Mouse (Mus musculus) spleen, adult 18-20 months (tissue): ENCODE measurements around the gene Palld.

Source experiments
- DNase-seq, 2 experiments: peaks; one replicate each; pipeline ENCODE4 v3.0.0; 2022; ENCODE audit warnings: mixed read lengths in 2 of 2

Palld gene

DNA sequence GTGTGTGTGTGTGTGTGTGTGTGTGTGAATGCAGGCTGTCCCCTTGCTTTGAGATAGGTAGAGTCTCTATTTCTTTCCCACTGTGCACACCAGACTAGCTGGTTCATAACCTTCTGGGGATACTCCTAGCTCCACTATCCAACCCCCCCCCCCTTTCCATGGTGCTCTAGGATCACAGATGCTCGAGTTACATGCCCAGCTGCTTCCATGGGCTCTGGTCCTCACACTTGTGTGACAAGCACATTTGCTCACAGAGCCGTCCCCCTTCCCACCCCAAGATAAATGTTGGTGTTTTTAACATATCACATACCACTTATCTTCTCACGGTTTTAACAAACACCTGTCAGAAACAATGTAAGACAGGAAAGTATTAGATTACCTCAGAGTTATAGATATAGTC is 131.2 kb downstream of the Palld start:
- no peak for DNase-seq

GRCm38 (mm10) chr8:61769340-61769879 is 133.1 kb downstream of the Palld start:
- DNase-seq: no peak

DNA sequence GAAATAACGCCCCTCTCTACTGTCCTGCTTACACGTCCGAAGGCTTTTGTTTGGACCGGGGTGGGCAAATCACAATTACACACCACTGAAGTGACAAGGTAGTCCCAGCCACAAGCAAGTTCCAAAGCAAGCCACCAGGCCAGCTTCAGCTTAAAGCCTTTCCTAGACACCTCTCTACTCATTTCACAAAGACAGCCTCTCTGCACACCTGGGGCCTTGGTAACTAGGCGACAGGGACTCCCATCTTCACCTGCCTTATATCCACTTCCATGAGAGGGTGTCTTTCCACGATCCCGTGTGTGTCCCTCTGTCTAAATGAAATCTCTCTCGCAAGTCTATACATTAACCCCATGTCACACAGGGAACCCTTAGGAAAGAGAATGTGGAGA is 142.3 kb downstream of the Palld start:
- no peak for DNase-seq

DNA sequence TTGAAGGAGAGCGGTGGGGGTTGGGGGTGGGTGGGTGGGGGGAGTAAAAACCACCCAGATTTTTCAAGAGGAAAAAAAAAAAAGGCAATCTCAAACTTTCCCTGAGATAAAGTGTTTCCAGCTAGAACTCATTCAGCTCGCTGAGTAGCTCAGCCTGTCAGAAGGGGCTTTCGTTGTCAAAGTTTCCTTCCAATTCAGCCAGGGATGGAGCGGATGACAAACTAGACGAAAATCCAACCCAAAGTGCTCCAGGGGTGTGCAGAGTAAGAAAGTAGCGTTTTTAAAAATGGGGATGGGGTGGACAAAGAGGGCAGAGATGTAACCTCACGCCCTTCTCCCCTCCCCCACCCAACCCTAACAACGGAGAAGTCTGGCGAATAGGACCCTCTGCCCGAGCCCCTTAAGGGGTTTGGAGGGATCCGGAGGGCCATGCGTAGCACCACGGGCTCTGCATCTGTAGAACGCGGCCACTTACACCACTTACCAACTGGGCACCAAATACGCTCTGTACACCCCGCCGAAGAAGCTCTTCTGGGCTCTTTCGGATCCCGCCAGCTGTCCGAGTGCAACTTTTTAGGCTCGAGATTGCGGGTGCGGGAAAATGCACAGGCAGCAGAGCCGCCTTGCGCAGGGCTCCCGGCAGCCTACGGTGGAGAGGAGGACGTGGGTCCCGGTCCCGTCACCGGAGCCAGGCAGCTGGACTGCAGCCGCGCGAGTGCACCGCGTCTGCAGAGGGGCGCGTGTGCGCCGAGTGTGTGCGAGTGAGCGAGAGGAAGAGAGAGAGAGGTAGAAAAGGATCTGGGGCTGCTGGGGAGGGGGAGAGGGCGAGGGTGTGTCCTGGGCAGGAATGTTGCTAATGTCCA is 142.9 kb downstream of the Palld start:
- DNase-seq: no peak

DNA sequence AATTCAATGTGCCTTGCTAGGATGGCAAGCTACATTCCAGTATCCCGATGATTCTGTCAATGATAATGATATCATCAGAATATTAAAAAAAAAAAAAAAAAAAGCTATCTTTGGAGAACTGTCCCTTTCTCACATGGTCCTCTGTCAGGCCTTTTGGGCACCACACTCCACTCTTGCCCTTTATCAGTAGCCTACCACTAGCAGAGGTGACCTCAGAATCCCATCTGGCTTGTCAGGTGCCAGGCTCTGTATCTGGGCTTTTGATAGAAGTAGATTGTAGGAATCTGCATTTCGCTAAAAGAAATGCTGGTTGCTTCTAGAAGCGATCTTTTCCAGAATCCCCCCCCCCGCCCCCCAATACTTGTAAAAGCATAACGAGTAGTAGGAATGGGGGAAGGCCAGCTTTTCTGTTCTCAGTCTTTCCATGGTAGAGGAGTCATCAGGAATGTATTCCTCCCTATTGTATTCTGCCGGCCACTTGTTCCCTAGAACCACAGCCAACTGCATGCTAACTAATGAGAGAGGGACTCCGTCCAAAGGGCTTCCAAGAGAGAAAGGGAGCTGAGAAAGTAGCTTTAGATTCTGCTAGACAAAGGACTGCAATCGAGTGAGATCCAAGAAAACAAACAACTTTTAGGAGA is 143.7 kb downstream of the Palld start:
- no peak for DNase-seq

- no peak for DNase-seq
Measured at GRCm38 (mm10) chr8:61756971-61757965, 145.2 kb downstream of the Palld start.

- DNase-seq: no peak
Measured at GRCm38 (mm10) chr8:61755186-61755585, 147.3 kb downstream of the Palld start.

DNA sequence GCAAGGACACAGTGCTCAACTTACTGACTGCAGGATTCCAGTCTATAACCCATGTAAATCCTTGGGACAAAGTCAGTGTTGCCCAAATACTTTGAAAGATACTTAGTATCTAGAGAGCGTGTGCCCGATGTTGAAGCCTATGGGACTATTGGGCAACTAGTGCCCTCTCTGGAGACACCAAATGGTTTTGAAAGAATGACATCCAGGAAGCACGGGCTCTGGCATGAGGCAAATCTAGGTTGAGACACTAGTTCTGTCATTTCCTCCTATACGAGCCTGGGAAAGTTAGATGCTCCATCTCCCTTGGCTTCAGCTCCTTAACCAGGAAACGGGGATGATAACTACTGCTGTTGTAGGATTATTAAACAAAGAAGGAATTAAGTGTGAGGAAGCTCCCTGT is 155.4 kb downstream of the Palld start:
- DNase-seq: no peak

GRCm38 (mm10) chr8:61745181-61745980 is 157.1 kb downstream of the Palld start:
- DNase-seq: no peak

DNA sequence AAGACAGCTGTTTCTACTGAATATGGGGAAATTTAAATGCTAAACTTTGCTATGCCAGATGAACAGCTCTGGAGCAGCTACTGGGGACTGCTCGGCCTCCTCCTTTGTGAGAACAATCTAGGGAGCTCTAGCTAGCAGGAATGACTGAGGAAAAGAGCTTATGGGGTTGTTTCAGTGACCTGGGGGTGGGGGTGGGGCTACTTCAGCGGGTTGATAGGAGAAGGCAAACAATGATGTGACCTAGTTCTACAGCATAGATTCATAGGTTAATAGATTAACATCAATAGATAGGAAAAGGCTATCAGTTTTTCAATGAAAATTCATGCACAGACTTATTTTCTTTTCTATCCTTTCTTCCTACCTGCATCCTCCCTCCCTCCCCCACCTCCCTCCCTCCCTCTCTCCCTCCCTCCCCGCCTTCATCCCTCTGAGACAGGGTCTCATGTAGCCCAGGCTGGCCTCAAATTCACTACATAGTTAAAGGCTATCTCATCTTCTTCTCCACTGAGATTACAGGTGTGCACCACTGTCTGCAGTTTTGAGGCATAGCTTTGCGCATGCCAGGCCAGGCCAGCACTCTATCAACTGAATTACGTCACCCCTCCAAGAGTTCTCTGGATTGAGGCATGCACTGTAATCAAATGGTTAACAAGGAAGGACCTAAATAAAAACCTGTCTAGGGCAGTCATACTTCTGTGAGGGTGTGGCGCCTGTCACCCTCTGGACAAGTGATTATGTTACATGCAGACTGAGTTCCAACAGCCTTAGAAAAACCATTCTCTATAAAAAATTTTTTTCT is 158.5 kb downstream of the Palld start:
- DNase-seq: no peak

DNA sequence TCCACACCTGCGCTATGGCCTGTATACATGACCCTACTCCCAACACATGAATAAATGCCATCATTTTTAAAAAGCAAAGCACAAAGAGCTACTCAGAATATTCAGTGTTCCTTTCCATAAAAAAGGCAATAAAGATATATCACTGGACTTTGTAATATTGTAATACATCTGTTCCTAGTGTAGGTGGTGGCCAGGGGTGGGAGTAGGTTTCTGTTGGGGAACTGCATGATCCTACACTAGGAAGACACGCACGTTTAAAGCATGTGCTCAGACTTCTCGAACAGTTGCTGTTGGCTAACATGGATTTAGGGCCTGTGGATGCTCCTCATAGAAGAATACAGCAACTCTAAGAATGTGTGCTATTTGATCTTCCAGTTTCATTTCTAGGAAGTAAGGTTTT is 165.0 kb downstream of the Palld start:
- DNase-seq: no peak

DNA sequence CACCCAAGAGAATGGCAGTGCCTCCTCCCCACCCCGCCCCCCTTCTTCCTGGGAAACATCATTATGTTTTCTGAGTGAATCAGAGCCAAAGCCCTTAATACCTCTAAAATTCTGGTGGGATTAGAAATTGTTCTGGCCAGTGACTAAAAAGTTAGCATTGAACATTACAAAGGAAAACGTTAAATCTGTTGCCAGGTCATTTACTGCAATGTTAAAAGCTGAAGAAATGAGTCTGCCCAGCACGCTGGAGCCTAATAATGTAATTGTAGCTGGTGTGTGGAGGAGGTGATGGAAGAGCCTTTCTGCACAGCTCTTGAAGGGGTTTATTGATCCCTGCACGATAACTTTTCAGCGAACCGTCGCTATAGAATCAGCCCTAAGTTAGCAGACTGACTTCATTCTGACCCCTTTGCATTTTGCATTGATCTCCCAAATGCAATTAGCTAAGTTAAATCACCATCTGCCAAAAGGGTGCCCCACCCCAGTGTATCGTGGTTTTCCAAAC is 165.7 kb downstream of the Palld start:
- no peak for DNase-seq

DNA sequence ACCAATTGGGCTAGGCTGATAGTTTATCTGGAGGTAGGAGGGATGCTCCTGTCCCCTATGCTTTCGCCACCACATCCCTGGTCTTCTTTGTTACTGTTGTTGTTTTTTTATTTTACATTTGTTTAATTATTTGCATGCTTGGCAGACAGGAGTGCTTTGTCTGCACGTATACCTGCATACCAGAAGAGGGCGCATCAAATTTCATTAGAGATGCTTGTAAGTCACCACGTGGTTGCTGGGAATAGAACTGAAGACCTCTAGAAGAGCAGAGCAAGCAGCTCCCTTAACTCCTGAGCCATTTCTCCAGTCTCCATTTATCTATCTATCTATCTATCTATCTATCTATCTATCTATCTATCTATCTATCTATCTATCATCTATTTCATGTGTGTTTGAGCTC is 166.4 kb downstream of the Palld start:
- no peak for DNase-seq

- DNase-seq: no peak
Measured at GRCm38 (mm10) chr8:61734164-61734563, 168.3 kb downstream of the Palld start.

DNA sequence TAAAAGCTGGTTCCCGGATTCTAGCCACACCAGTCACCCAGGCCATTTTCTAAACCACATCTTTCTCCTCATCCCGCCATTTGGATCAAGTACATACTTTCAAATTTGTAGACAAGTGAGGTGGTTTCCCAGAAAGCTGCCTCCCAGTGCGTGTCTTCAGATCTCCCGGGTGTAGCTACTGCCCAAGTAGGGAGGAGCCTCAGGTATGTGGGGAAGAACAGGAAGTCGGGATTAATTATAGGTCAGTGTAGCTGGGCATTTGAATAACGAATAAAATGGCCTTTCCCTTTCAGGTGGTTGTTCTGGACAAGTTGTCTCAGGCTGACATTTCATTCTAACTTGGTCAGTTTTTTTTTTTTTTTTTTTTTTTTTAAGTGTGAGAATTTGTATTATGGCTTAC is 170.3 kb downstream of the Palld start:
- no peak for DNase-seq

DNA sequence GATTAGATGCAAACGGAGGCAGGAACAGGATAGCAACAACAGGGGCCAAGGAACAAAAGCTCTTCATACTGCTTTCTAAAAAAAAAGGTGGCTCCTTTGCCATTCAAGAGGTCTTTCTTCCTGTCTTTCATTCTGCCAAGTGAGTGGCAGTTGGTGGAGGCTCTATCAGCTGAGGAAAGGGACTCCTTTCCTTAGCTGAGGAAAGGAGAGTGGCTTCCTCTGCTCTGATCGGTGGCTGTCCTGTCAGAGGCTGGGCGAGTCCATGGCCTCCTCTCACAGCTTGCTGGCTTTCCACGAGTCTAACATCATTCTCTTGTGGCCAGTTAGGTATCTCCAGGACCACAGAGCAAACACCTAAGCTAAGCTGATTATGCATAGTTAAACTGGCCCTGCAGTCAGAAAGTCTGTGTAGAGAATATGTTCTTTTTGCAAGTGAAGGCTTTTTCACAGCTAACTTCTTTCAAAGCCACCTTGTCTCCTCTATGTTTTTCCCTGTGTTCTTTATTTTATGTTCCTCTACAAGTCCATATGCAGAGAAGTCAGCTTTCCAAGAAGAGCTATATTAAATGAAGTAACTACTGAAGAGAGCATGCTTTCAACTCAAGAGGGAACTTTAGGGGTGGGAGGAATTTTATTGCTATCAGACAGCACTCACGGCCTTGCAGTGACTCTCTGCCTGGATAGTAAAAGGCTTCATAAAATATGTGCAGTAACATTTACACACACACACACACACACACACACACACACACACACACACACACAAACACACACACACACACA is 171.0 kb downstream of the Palld start:
- no peak for DNase-seq

- no peak for DNase-seq
Measured at GRCm38 (mm10) chr8:61730669-61731068, 171.8 kb downstream of the Palld start.

- DNase-seq: no peak
Measured at GRCm38 (mm10) chr8:61725306-61726017, 177.0 kb downstream of the Palld start.

DNA sequence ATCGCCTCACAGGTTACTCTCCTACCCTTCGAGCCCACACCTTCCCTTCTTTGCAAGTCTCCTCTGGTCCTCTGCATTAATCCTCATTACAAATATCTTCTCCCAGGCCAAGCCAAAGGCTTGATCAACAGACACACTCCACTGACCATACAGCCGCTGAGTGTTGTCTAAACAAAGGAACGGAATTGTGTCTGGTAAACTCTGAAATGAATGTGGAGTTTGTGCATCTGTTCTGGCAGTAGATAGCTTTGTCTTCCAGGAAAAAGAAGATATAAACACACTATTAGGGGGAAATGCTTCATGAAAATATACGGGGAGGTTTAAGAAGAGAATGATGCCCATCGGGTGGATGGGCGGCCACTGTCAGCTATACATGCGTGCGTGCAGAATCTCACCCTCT is 180.3 kb downstream of the Palld start:
- no peak for DNase-seq
